5 mouse cellular contexts compared by ENCODE assay signal in genomic region chr17:71098606-71099005, GRCm38 (mm10).
"Had no signal": no experiment of that assay in that cellular context is flagged by ENCODE, and none has a peak within 500 bp of the region (broad histone marks: within the 10 kb centered on the region; RNA-seq: fewer than 3 reads in every experiment).

No protein-coding gene starts in this region.

- DNase-seq: liver; liver, embryonic 13.5 days; liver, postnatal 0 days; right cerebral cortex, postnatal 14 days; thymus, postnatal 36 days had no signal
